Mouse (Mus musculus) megakaryocyte-erythroid progenitor cell, adult 5 weeks (primary cell): Measurements from ENCODE around the gene Vmn2r39. TPM values are rescaled to one million over a fixed set of nuclear protein-coding genes. Genes with fewer than 3 reads are reported as not detected.

Experiments used
- polyA plus RNA-seq: library from polyadenylated mRNA; stranded (reverse); fragments of >175 nt; gene quantifications from 2 replicates; pipeline ENCODE4 v1.2.3, GENCODE M21; 2012

The Vmn2r39 gene
- not detected in 2 replicates for polyA plus RNA-seq

GRCm38 (mm10) chr7:9030698-9031097 lies at the start of gene Vmn2r39:
Vmn2r39 (minus strand) TSS chr7:9030798.

Other genes with a start within 250 kb of the Vmn2r39 start
- not detected in 2 replicates for gene Vmn2r40, start 99.4 kb downstream of the Vmn2r39 start, polyA plus RNA-seq
- not detected in 2 replicates for gene Vmn2r38, start 67.1 kb upstream of the Vmn2r39 start, polyA plus RNA-seq
- gene Vmn2r37, start 192.9 kb upstream of the Vmn2r39 start, polyA plus RNA-seq = not detected in 2 replicates